ENCODE assay signal across 14 mouse cellular contexts in the genomic region with DNA sequence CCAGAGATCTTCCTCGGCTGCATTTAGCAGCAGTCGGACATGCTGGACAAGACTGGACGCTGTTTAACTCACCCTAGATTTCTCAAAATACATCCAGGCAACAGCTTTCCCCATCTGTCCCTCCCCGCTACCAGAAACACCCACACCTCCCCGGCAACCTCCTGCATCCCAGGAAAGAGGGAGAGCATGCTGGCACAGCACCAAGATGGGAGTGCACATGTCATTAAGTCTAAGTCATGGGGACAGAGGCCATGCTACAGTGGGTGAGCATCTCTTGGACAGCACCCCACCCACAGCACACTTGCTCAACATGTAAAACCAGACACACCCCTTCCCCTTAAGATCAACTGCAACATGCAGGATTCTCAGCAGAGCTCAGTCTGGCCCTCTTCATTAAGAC. TPM values are rescaled to one million over a fixed set of nuclear protein-coding genes. Genes with fewer than 3 reads are reported as not detected.
DNase-seq lines count a peak whose midpoint lies in the region; ATAC-seq and TF ChIP-seq lines count a peak whose summit lies in the region.
"Had no signal": no experiment of that assay in that cellular context is flagged by ENCODE, and none has a peak within 500 bp of the region (broad histone marks: within the 10 kb centered on the region; RNA-seq: fewer than 3 reads in every experiment).

No protein-coding gene starts in this region.

- H3K27ac ChIP-seq in heart, embryonic 13.5 days (replicated peaks), result peak overlapping the region; percentile 82
- H3K27ac ChIP-seq in heart, embryonic 11.5 days (ENCODE audit: low read depth, low read length), result no peak overlapping the region
- peak overlapping the region; percentile 54; the same call in 1 of the 2 replicates for H3K27ac ChIP-seq in olfactory bulb, adult 2 months (ENCODE audit: insufficient read depth, low read depth, low read length)
- H3K27ac ChIP-seq: liver, embryonic 12.5 days; midbrain, embryonic 12.5 days had no signal

- TF ChIP-seq POLR2A in olfactory bulb, adult 2 months (IDR thresholded peaks at IDR 0.05; ENCODE audit: insufficient read depth, low read depth, low read length), result no peak

- H3K4me3 ChIP-seq in heart, embryonic 13.5 days, result no peak overlapping the region
- H3K4me3 ChIP-seq in heart, embryonic 11.5 days (ENCODE audit: low read depth, low read length), result no peak overlapping the region
- H3K4me3 ChIP-seq in olfactory bulb, adult 2 months (ENCODE audit: insufficient read depth, low read depth, low read length), result no peak overlapping the region
- H3K4me3 ChIP-seq: liver, embryonic 12.5 days; midbrain, embryonic 12.5 days had no signal

- H3K9ac ChIP-seq in heart, embryonic 13.5 days, result peak overlapping the region; percentile 3; the same call in 1 of the 2 replicates
- H3K9ac ChIP-seq in heart, embryonic 11.5 days (ENCODE audit: low read depth, low read length), result no peak overlapping the region
- H3K9ac ChIP-seq: liver, embryonic 12.5 days; midbrain, embryonic 12.5 days had no signal

- 52% methylated on average over 5 of the region's 5 CpGs for WGBS in heart, embryonic 13.5 days
- 73% methylated on average over 5 of the region's 5 CpGs for WGBS in heart, embryonic 11.5 days (ENCODE audit: insufficient replicate concordance)
- WGBS in olfactory bulb, adult 2 months, result 37% methylated on average over 5 of the region's 5 CpGs

- H3K27me3 ChIP-seq in heart, embryonic 13.5 days (replicated peaks), result peaks cover 9% of the 10 kb centered on the region
- H3K27me3 ChIP-seq in heart, embryonic 11.5 days (ENCODE audit: control insufficient read depth, insufficient read depth, low read length), result no peaks in the 10 kb centered on the region; the same call in 1 of the 2 replicates

- H3K36me3 ChIP-seq in heart, embryonic 13.5 days, result peaks cover 4% of the 10 kb centered on the region
- no peaks in the 10 kb centered on the region for H3K36me3 ChIP-seq in heart, embryonic 11.5 days (ENCODE audit: control insufficient read depth, insufficient read depth, low read length)
- H3K36me3 ChIP-seq: liver, embryonic 12.5 days; midbrain, embryonic 12.5 days had no signal

- H3K9me3 ChIP-seq in heart, embryonic 13.5 days, result no peaks in the 10 kb centered on the region
- H3K9me3 ChIP-seq in heart, embryonic 11.5 days (replicated peaks; ENCODE audit: control insufficient read depth, low read length), result no peaks in the 10 kb centered on the region
- H3K9me3 ChIP-seq: liver, embryonic 12.5 days; midbrain, embryonic 12.5 days had no signal

- H3K4me2 ChIP-seq in heart, embryonic 13.5 days, result no peak overlapping the region
- H3K4me2 ChIP-seq in heart, embryonic 11.5 days, result no peak overlapping the region
- H3K4me2 ChIP-seq: liver, embryonic 12.5 days; midbrain, embryonic 12.5 days had no signal

- H3K4me1 ChIP-seq in heart, embryonic 13.5 days, result peaks cover 91% of the 10 kb centered on the region
- H3K4me1 ChIP-seq in heart, embryonic 11.5 days (ENCODE audit: control insufficient read depth, insufficient read depth, low read length), result peaks cover 49% of the 10 kb centered on the region
- peaks cover 52% of the 10 kb centered on the region for H3K4me1 ChIP-seq in olfactory bulb, adult 2 months (ENCODE audit: control insufficient read depth, insufficient read depth, low read length)

- peak; percentile 65 to 68 for DNase-seq in right cerebral cortex, adult 2 months (ENCODE audit: low spot score in 2 of 2)
- DNase-seq in right cerebral cortex, postnatal 36 days (ENCODE audit: low spot score in 2 of 2), result no peak
- DNase-seq in heart, postnatal 4 days, result peak; percentile 68
- no peak for DNase-seq in urinary bladder, postnatal 14 days (ENCODE audit: low spot score)
- DNase-seq in embryo, embryonic 9.5 days (ENCODE audit: extremely low spot score), result no peak
- DNase-seq: retina, postnatal 1 day had no signal

- no peak for TF ChIP-seq CTCF in olfactory bulb, adult 2 months (IDR thresholded peaks at IDR 0.05; ENCODE audit: insufficient read depth, low read depth, low read length)

- ATAC-seq in heart, embryonic 13.5 days (ENCODE audit: extremely low read depth, insufficient number of reproducible peaks, low FRiP score, low TSS enrichment), result no peak
- no peak for ATAC-seq in heart, embryonic 11.5 days (replicated peaks; ENCODE audit: insufficient number of reproducible peaks, low FRiP score, low TSS enrichment)
- ATAC-seq: liver, embryonic 12.5 days had no signal

RNA-seq across cellular contexts. Expression of a gene that starts 14.1 kb away (rescaled TPM):
- polyA plus RNA-seq in heart, embryonic 13.5 days (2015; fragmentation: Nextera tagmentation; extraction: Ambion mirVana), result 48.5 and 66.0 TPM in 2 replicates
- polyA plus RNA-seq in heart, embryonic 11.5 days (2014; fragmentation: Nextera tagmentation; extraction: Ambion mirVana), result 51.3 and 53.8 TPM in 2 replicates
- total RNA-seq in heart, postnatal 4 days (2021), result 10 to 100 TPM; 72.6 to 79.0 TPM
- not detected in 2 replicates for polyA plus RNA-seq in olfactory bulb, adult 2 months (2012; ENCODE audit: insufficient read depth, insufficient read length, low replicate concordance, missing spikeins)

RNA-seq across cellular contexts. Expression of a gene that starts 20.6 kb away (rescaled TPM):
- not detected in 2 replicates for polyA plus RNA-seq in heart, embryonic 13.5 days (2015; fragmentation: Nextera tagmentation; extraction: Ambion mirVana)
- 0.16 TPM in 1 of 2 replicates, not detected in the other for polyA plus RNA-seq in heart, embryonic 11.5 days (2014; fragmentation: Nextera tagmentation; extraction: Ambion mirVana)
- not detected for total RNA-seq in heart, postnatal 4 days (2021)
- not detected in 2 replicates for polyA plus RNA-seq in olfactory bulb, adult 2 months (2012; ENCODE audit: insufficient read depth, insufficient read length, low replicate concordance, missing spikeins)
- total RNA-seq: adrenal gland, adult 18-20 months had no signal
- polyA plus RNA-seq: large intestine, adult 2 months; liver, embryonic 12.5 days; midbrain, embryonic 12.5 days; thymus, postnatal 0 days had no signal

RNA-seq across cellular contexts. Expression of a gene that starts 26.1 kb away (rescaled TPM):
- 1.1 and 2.1 TPM in 2 replicates for polyA plus RNA-seq in heart, embryonic 13.5 days (2015; fragmentation: Nextera tagmentation; extraction: Ambion mirVana)
- polyA plus RNA-seq in heart, embryonic 11.5 days (2014; fragmentation: Nextera tagmentation; extraction: Ambion mirVana), result 0.43 and 1.2 TPM in 2 replicates
- total RNA-seq in heart, postnatal 4 days (2021), result 1 to 10 TPM; 8.5 to 9.7 TPM
- polyA plus RNA-seq in olfactory bulb, adult 2 months (2012; ENCODE audit: insufficient read depth, insufficient read length, low replicate concordance, missing spikeins), result not detected in 2 replicates

RNA-seq across cellular contexts. Expression of a gene that starts 32.3 kb away (rescaled TPM):
- not detected in 2 replicates for polyA plus RNA-seq in heart, embryonic 13.5 days (2015; fragmentation: Nextera tagmentation; extraction: Ambion mirVana)
- 0.28 TPM in 1 of 2 replicates, not detected in the other for polyA plus RNA-seq in heart, embryonic 11.5 days (2014; fragmentation: Nextera tagmentation; extraction: Ambion mirVana)
- total RNA-seq in heart, postnatal 4 days (2021), result not detected
- polyA plus RNA-seq in olfactory bulb, adult 2 months (2012; ENCODE audit: insufficient read depth, insufficient read length, low replicate concordance, missing spikeins), result not detected in 2 replicates
- polyA plus RNA-seq: large intestine, adult 2 months; liver, embryonic 12.5 days had no signal

RNA-seq across cellular contexts. Expression of a gene that starts 32.4 kb away (rescaled TPM):
- polyA plus RNA-seq in heart, embryonic 13.5 days (2015; fragmentation: Nextera tagmentation; extraction: Ambion mirVana), result 38.5 and 39.3 TPM in 2 replicates
- 35.2 and 38.2 TPM in 2 replicates for polyA plus RNA-seq in heart, embryonic 11.5 days (2014; fragmentation: Nextera tagmentation; extraction: Ambion mirVana)
- 10 to 100 TPM; 22.3 to 24.7 TPM for total RNA-seq in heart, postnatal 4 days (2021)
- polyA plus RNA-seq in olfactory bulb, adult 2 months (2012; ENCODE audit: insufficient read depth, insufficient read length, low replicate concordance, missing spikeins), result 257 TPM in 1 of 2 replicates, not detected in the other

Comparison
In these comparisons a context has a peak if more than half of its experiments do, and no peak if none do; other contexts are left out.
1. DNase-seq: peak in right cerebral cortex, adult 2 months (2 of 2) and heart, postnatal 4 days (single experiment); none in right cerebral cortex, postnatal 36 days (0 of 2), urinary bladder, postnatal 14 days (single experiment) and embryo, embryonic 9.5 days (single experiment).